Mouse (Mus musculus): ENCODE results near the gene Gng10. TPM values are rescaled to one million over a fixed set of nuclear protein-coding genes. Genes with fewer than 3 reads are reported as not detected.

Gene Gng10
- polyA plus RNA-seq, 1 experiment, result 7.1 TPM

DNA sequence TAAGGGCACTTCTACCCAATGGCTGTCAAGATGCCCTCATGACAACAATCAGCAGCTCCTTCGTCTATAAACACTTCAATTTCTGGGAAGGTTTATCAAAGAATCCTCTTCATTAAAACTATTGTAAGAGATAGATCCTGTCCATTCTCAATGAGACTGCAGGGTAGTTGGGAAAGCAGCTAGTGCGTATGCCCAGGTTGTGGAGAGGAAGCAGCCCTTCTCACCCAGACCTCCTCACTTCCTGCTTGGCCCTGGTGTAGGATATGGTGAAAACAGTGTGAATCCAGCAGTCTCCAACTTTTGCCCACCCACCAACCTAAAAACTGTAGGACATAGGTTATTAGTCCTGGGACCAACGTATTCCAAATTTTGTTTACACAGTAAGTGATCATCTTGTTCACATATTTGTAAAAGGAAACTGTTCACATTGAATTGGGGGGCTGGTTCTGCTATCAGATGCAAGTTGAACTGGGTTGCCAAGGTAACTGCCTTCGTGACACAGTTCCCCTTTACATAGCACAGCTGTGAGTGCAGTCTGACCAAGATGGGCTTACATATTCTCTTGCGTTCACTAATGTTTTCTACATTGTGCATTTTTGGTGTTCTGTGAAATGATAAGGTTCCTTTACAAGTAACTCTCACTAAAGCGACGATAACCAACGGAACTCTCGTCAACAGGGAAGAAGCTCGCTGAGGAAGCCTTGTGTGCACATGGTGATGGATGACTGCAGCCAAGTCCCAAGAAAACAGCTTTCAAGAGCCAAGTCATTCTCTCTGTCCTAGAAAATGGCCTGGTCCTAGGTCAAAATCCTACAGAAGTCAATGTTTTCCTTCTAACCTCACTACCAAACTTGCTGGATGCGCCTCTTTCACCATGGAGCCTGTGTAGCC is 5.8 kb downstream of the Gng10 start:
- Histone ChIP-seq H3K36me3 (ENCODE audit: control insufficient read depth, insufficient read depth, low read length) (peaks cover 5% of the 10 kb centered on the region), H3K4me3 (ENCODE audit: low read depth, low read length) (no peak overlapping the region), H3K4me1 (ENCODE audit: control insufficient read depth, insufficient read depth, insufficient read length, low read length) (peaks cover 2% of the 10 kb centered on the region; the same call in 1 of the 2 replicates), H3K27ac (ENCODE audit: insufficient read depth, low read depth, low read length) (no peak overlapping the region), H3K27me3 (ENCODE audit: control insufficient read depth, insufficient read depth, low read length) (no peaks in the 10 kb centered on the region)
- 90% methylated on average over 11 of the region's 11 CpGs for WGBS
- no peak for TF ChIP-seq POLR2A (IDR thresholded peaks at IDR 0.05; ENCODE audit: low read depth, low read length)
- TF ChIP-seq CTCF (IDR thresholded peaks at IDR 0.05; ENCODE audit: extremely low read depth, insufficient read length, insufficient replicate concordance, low read depth, low read length), result no peak

DNA sequence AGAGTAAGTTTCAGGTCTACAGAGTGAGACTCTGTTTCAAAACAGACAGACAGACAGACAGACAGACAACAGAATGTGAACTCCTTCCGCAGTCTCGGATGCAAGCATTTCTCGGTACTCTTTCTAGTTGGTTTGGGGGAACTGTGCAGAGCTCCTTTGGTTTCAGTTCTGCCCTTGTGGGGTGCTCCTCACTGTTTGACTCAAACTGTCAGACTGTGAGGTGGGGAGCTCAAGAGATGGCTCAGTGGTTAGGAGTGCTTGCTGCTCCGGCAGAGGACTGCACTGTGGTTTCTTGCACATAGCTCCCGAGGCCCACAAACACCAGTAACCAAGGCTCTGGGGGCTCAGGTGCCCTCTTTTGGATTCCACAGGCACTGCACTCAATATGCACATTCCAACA is 8.2 kb downstream of the Gng10 start:
- Histone ChIP-seq H3K4me3 (ENCODE audit: low read depth, low read length) (no peak overlapping the region), H3K27me3 (ENCODE audit: control insufficient read depth, insufficient read depth, low read length) (no peaks in the 10 kb centered on the region), H3K36me3 (ENCODE audit: control insufficient read depth, insufficient read depth, low read length) (peaks cover 5% of the 10 kb centered on the region), H3K4me1 (ENCODE audit: control insufficient read depth, insufficient read depth, insufficient read length, low read length) (no peaks in the 10 kb centered on the region), H3K27ac (ENCODE audit: insufficient read depth, low read depth, low read length) (no peak overlapping the region)
- 97% methylated on average over 5 of the region's 5 CpGs for WGBS
- TF ChIP-seq POLR2A (IDR thresholded peaks at IDR 0.05; ENCODE audit: low read depth, low read length) (no peak), CTCF (IDR thresholded peaks at IDR 0.05; ENCODE audit: extremely low read depth, insufficient read length, insufficient replicate concordance, low read depth, low read length) (no peak)

DNA sequence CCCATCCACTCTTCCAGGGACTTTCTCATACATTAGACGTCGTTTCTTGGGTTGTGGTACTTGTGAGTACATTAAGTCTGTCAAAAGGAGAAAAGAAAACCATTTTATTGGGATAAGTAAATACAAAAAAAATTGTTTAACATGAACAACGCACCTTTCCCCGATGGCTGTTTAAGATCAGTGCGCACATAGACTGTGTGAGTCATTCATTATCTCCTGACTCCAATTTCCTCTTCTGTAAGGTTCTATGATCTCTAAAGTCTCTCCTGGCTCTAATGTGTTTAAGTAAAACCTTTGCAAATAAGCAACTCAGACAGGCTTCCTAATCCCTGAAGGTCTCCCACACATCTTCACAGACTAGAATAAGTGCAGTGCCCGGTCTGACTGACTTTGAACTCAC is 9.0 kb downstream of the Gng10 start:
- WGBS, result 51% methylated on average over 6 of the region's 6 CpGs
- Histone ChIP-seq H3K4me3 (ENCODE audit: low read depth, low read length) (no peak overlapping the region), H3K36me3 (ENCODE audit: control insufficient read depth, insufficient read depth, low read length) (peaks cover 5% of the 10 kb centered on the region), H3K4me1 (ENCODE audit: control insufficient read depth, insufficient read depth, insufficient read length, low read length) (no peaks in the 10 kb centered on the region), H3K27ac (ENCODE audit: insufficient read depth, low read depth, low read length) (no peak overlapping the region), H3K27me3 (ENCODE audit: control insufficient read depth, insufficient read depth, low read length) (no peaks in the 10 kb centered on the region)
- TF ChIP-seq POLR2A (IDR thresholded peaks at IDR 0.05; ENCODE audit: low read depth, low read length), result no peak
- no peak for TF ChIP-seq CTCF (IDR thresholded peaks at IDR 0.05; ENCODE audit: extremely low read depth, insufficient read length, insufficient replicate concordance, low read depth, low read length)

DNA sequence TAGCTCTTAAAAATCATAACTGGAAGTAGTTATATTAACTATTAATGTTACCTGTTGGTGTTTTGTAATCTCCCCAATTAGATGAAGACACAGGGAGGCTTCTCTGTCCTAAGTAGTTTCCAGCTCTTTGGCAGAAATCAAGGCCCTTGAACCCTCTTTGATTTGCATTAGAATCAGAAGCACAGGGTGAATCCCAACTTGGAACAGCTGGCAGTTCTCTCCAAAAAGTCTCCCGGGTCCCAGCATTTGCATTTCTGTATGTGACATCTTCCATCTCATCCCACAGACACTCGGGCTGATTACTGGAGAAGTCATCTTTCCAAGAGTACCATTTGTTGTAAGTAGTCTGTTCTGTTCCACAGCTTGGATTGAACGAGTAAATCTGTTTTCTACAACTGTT is 12.3 kb downstream of the Gng10 start:
- Histone ChIP-seq H3K27ac (ENCODE audit: insufficient read depth, low read depth, low read length) (no peak overlapping the region), H3K36me3 (ENCODE audit: control insufficient read depth, insufficient read depth, low read length) (no peaks in the 10 kb centered on the region), H3K4me1 (ENCODE audit: control insufficient read depth, insufficient read depth, insufficient read length, low read length) (no peaks in the 10 kb centered on the region), H3K4me3 (ENCODE audit: low read depth, low read length) (no peak overlapping the region), H3K27me3 (ENCODE audit: control insufficient read depth, insufficient read depth, low read length) (no peaks in the 10 kb centered on the region)
- TF ChIP-seq CTCF (IDR thresholded peaks at IDR 0.05; ENCODE audit: extremely low read depth, insufficient read length, insufficient replicate concordance, low read depth, low read length) (no peak), POLR2A (IDR thresholded peaks at IDR 0.05; ENCODE audit: low read depth, low read length) (no peak)
- WGBS, result 66% methylated on average over 3 of the region's 3 CpGs

DNA sequence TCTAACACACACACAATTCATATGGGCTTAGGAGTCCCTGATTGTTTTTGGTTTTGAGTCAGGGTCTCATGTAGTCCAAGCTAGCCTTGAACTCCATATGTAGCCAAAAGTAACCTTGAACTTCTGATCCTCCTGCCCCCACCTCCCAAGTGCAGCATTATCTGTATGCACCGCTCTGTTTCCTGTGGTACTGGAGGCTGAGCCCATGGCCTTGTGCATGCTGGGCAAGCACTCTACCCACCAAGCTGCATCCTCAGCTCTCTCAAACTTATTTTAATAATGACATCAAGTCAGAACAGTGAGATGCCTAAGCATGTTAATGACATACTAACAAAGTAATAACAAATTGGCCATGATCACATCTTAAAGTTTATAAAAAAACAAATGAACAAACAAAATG is 16.2 kb downstream of the Gng10 start:
- H3K4me3 ChIP-seq (ENCODE audit: low read depth, low read length), result no peak overlapping the region
- no peaks in the 10 kb centered on the region for H3K36me3 ChIP-seq (ENCODE audit: control insufficient read depth, insufficient read depth, low read length)
- TF ChIP-seq POLR2A (IDR thresholded peaks at IDR 0.05; ENCODE audit: low read depth, low read length) (no peak), CTCF (IDR thresholded peaks at IDR 0.05; ENCODE audit: extremely low read depth, insufficient read length, insufficient replicate concordance, low read depth, low read length) (no peak)
- WGBS, result 95% methylated on average over 1 of the region's 1 CpGs
- no peak overlapping the region for H3K27ac ChIP-seq (ENCODE audit: insufficient read depth, low read depth, low read length)
- no peaks in the 10 kb centered on the region for H3K27me3 ChIP-seq (ENCODE audit: control insufficient read depth, insufficient read depth, low read length)
- H3K4me1 ChIP-seq (ENCODE audit: control insufficient read depth, insufficient read depth, insufficient read length, low read length), result no peaks in the 10 kb centered on the region

DNA sequence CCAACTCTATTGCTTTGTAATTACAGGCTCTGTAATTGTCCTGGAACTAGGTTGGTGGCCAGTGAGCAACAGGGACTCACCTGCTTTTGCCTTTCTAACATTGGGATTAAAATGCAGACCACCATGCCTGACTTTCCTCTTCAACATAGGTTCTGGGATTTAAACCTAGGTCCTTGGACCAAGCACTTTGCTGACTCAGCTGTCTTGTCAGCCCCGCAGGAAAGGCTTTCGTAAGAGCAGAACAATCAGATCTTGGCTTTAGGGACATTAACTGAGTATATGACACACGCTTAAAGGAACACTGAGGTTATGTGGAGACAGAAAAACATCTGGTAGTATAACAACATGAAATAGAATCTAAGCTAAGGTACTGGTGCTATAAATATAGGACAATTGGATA is 23.0 kb downstream of the Gng10 start:
- no peaks in the 10 kb centered on the region for H3K4me1 ChIP-seq (ENCODE audit: control insufficient read depth, insufficient read depth, insufficient read length, low read length)
- no peak for TF ChIP-seq CTCF (IDR thresholded peaks at IDR 0.05; ENCODE audit: extremely low read depth, insufficient read length, insufficient replicate concordance, low read depth, low read length)
- no peak for TF ChIP-seq POLR2A (IDR thresholded peaks at IDR 0.05; ENCODE audit: low read depth, low read length)
- H3K36me3 ChIP-seq (ENCODE audit: control insufficient read depth, insufficient read depth, low read length), result no peaks in the 10 kb centered on the region
- no peaks in the 10 kb centered on the region for H3K27me3 ChIP-seq (ENCODE audit: control insufficient read depth, insufficient read depth, low read length)
- no peak overlapping the region for H3K4me3 ChIP-seq (ENCODE audit: low read depth, low read length)
- H3K27ac ChIP-seq (ENCODE audit: insufficient read depth, low read depth, low read length), result no peak overlapping the region
- WGBS, result 79% methylated on average over 3 of the region's 3 CpGs

DNA sequence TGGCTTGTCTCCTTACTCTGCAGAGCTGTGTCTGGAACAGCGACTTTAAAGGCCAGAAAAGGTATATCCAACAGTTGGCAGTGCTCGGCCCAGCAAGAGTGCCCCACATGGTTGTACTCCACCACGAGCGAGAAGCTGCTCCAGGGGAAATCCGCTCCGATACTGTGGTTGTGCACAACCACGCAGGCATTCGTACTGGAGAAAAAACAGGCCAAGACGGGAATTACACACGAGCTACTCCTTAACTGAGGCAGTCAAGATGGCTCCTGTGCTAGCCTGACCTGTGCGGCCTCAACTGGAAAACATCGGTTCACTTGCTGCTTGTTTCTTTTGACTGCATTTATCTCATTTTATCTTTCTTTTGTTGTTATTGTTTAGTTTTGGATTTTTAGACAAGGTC is 27.6 kb downstream of the Gng10 start:
- Histone ChIP-seq H3K27ac (ENCODE audit: insufficient read depth, low read depth, low read length) (no peak overlapping the region), H3K27me3 (ENCODE audit: control insufficient read depth, insufficient read depth, low read length) (no peaks in the 10 kb centered on the region), H3K4me1 (ENCODE audit: control insufficient read depth, insufficient read depth, insufficient read length, low read length) (no peaks in the 10 kb centered on the region), H3K4me3 (ENCODE audit: low read depth, low read length) (no peak overlapping the region), H3K36me3 (ENCODE audit: control insufficient read depth, insufficient read depth, low read length) (no peaks in the 10 kb centered on the region)
- 84% methylated on average over 12 of the region's 12 CpGs for WGBS
- TF ChIP-seq CTCF (IDR thresholded peaks at IDR 0.05; ENCODE audit: extremely low read depth, insufficient read length, insufficient replicate concordance, low read depth, low read length) (no peak), POLR2A (IDR thresholded peaks at IDR 0.05; ENCODE audit: low read depth, low read length) (no peak)

All from small intestine, adult 2 months (tissue).